Mouse (Mus musculus): ENCODE results near the gene Gm42372.

DNA sequence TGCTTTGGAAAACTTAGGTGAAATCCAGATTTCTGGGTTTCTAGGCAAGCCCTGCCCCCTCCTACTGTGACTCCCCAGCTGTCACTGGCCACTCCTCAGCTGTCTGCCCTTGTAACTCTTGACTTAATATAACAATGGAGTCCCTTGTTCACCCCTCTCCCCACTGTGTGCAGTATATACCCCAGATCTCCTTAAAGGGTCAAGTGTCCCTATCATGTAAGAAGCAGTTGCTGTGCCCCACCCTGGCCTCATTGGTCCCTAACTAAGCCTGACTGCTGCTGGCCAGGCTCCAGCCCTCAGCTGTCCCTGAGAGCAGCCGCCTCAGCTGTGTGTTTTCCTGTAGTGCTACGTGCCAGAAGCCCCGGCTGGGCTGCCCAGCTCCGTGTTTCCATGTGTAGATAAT lies 34.9 kb upstream of the Gm42372 start:
- TF ChIP-seq POLR2A (IDR thresholded peaks at IDR 0.05; ENCODE audit: insufficient read depth, low read length) (no peak), CTCF (IDR thresholded peaks at IDR 0.05; ENCODE audit: low read depth, low read length) (no peak)
